Mouse (Mus musculus) ES-CJ7 (cell line): ENCODE data around the gene Bola1.
A peak's percentile ranks its signal among the peaks of the same experiment; 100 is the strongest.
"Not testable (repeated sequence)": the region's sequence is repeated elsewhere in the genome, so short reads cannot be mapped to it uniquely, and the experiment has no call there.

ENCODE experiments used
- DNase-seq: peaks from one replicate; pipeline ENCODE4 v3.0.0; 2011; ENCODE audit warnings: low read depth, low spot score

The Bola1 gene

DNA sequence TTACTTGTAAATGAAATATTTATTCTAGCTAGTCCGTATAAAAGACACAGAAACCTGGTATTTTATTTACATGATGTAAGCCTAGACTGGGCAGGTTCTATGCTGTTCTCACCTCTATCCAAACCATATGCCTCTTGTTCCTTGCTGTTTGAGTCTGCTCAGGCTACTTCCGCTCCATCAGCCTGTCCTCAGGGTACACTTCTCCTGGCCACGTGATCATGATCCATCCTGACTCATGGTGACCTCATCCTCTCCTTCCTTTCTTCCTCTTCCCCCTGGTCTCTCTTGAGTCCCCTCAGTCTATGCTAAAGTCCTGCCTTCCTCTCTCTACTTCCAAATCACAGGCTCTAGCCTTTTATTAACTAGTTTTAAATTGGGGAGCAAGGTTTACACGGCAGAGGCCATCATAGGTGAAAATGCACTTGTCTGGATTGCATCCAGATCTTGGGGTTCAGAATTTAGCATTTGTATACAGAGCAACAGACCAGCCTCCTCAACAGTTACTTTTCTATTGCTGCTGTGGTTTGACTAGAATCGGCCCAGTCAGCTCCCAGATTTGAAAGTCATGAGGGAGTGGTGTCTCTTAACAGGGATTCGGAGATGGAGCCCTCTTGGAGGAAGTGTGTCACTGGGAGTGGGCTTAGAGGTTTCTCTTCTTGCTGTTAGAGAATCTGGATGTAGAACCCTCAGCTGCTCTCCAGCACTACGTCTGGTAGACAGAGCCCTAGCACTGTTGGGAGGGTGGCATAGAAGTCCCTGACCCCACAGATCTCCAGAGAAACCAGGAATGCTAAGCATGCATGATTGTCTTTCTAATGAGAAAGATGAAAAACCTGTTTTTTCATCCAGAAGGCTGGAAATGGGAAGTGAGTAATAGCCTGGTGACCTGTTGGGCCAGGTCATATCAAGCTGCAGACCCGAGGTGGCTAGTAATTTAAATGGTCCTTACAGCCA is 7.5 kb upstream of the Bola1 start:
- no peak for DNase-seq

GRCm38 (mm10) chr3:96225421-96225820 is 5.9 kb upstream of the Bola1 start:
- no peak for DNase-seq

DNA sequence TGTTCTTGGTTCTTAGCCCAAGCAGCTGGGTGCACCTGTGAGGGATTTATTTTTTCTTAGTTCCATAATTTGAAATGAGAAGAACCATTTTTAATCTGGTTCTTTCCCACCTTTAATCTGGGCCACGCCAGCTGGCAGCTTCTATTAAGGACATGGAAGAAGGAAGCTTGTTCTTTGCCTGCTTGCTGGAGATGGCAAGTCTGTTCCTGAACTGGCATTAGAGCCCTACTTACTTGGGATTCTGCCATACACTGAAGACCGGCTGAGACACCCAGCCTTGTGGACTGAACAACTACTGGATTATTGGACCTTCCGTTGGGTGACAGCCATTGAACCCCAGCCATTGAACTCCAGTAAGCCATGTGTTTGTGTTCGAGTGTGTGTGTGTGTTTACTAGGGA is 3.3 kb upstream of the Bola1 start:
- DNase-seq, result no peak

- DNase-seq, result no peak
These were observed 2.1 kb upstream of the Bola1 start for GRCm38 (mm10) chr3:96221640-96222038.

- peak; percentile 96 for DNase-seq
These were observed 1.5 kb upstream of the Bola1 start, which contains the start of the genes Hist2h2ac and Hist2h2be for GRCm38 (mm10) chr3:96220765-96221639. Hist2h2ac (minus strand) TSS chr3:96220880. Hist2h2be (plus strand) TSS chr3:96221119.

DNA sequence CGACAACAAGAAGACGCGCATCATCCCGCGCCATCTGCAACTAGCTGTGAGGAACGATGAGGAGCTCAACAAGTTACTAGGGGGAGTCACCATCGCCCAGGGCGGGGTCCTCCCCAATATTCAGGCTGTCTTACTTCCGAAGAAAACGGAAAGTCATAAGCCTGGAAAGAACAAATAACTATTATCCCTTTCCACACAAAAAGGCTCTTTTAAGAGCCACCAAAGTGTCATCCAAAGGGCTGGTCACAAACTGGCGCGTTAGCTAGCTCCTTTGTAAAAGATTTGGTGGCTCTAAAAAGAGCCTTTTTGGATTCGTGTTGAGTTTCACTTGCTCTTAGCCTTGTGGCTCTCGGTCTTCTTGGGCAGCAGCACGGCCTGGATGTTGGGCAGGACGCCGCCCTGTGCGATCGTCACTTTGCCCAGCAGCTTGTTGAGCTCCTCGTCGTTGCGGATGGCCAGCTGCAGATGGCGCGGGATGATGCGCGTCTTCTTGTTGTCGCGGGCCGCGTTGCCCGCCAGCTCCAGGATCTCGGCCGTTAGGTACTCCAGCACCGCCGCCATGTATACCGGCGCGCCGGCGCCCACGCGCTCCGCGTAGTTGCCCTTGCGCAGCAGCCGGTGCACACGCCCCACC is 739 bp upstream of the Bola1 start:
- peak; percentile 76 for DNase-seq

DNA sequence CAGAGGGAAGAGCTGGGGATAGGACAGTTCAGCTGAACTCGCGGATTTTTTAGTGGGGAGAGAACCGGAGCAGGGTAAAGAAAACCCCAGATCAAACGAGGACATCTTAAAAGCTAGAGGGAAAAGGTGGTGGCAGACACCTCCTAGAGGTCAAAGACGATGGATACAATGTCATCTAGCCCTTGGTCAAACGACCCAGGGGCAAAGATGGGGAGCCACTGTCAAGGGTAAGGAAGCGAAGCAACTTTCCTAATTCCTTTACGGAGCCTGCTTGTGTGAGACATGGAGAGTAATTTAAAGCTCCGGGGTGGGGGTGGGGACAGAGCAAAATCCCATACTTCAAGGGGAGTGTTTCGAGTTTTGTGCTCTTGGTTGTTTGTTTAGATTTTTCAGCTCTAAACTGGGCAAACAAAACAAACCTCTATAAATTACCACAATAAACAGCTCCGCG is 293 bp downstream of the Bola1 start:
- DNase-seq, result peak; percentile 74

- peak; percentile 45 for DNase-seq
These were observed 10.3 kb downstream of the Bola1 start for GRCm38 (mm10) chr3:96209242-96209641.

DNA sequence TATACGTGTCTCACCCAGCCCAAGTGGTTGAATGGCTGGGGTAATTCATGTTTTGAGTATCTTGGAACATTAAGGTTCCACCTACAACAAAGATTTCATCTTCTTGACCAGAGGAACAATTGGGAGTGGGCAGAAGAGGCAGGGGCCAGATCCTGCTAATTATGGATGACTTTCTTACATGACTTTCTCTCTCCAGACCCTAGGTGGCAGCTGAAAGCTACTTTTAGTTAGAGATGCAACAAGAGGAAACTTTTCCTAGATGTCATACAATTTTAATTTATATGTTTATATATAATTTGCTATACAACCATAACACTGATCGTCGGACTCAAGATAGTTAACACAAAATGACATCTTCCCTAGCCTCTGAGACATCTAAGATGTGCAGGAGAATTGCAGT is 11.7 kb downstream of the Bola1 start:
- DNase-seq, result no peak

- no peak for DNase-seq
These were observed 19.8 kb downstream of the Bola1 start for GRCm38 (mm10) chr3:96199731-96200130.

GRCm38 (mm10) chr3:96198601-96199251 is 20.8 kb downstream of the Bola1 start:
- DNase-seq, result not testable (repeated sequence)

DNA sequence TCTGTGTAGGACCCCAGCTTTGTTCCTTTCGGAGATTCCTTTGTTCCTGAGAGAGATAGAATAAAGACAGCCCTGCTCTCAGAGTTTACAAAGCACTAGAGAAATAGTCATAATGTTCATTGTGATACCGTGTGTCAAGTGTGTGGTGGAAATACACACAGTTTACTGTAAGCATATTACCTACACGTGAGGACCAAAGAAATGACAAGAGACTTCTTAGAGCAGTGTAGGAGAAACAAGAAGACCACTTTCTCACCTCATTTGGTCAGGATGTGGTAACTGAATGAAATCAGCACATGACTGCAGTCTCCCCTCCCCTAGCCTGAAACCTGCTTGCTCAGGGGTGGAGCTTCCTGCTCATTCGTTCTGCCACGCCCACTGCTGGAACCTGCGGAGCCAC is 21.3 kb downstream of the Bola1 start:
- DNase-seq, result peak; percentile 57

DNA sequence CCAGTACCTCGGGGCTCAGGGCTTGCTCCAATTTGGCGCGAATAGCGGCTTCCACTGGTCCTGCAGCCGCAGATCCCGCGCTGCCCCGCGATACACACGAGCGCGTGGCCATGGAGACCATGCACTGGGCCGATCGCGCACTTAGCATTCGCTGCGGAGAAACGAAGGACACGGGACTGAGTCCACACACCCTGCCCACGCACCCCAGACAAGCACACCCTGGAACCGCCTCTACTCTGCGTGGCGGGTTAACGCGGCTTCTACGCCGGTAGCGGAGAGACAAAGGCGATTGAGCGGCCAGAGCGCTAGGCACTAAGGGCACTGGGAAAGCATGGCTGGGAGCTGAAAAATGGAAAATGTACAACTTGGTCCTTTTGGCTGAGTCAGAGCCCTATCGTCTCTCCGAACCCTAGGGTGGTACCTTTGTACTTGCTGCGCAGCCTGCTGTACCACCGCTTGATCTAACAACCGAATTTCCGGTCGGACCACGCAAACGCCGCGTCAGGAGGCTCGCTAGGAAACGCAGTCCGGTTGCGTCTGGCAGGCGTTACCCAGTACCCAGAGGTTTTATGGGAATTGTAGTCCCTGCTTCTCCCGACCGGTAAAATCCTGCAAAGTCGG is 22.3 kb downstream of the Bola1 start:
- DNase-seq, result peak; percentile 92

DNA sequence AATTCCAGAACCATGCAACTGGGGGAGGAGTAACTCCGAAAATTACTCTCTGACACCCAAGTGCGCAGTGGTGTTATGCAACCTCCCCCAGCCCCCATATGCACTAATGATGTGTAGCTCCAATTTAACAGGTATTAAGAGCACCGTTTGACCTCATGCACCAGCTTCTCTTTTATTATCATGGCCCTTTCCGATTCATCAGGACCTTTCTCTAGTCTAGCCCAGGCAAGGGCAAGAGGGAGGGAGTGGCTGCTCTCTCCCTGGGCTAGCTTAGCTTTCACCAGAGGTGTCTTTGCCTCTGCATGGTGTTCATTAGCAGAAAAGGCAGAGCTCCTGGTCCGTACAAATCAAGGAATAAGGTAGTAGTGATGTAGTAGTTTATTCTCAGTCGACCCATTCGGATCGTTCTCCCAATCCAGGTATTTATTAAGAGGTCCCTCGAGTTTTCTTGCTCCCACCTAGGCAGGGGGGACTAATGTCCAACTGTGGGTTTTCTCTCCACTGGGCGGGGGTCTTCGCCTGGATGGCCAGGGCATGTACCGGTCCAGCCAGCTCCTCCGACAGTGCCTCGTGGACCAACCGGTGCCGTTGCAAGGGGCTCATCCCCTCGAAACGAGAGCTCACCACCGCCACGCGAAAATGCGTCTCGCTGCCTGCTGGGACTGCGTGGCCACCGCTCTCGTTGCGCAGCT is 22.9 kb downstream of the Bola1 start:
- DNase-seq, result peak; percentile 25

- DNase-seq, result no peak
These were observed 23.7 kb downstream of the Bola1 start for GRCm38 (mm10) chr3:96195616-96196313.

- no peak for DNase-seq
These were observed 24.5 kb downstream of the Bola1 start for GRCm38 (mm10) chr3:96194966-96195365.

- no peak for DNase-seq
These were observed 26.5 kb downstream of the Bola1 start for GRCm38 (mm10) chr3:96192977-96193376.

DNA sequence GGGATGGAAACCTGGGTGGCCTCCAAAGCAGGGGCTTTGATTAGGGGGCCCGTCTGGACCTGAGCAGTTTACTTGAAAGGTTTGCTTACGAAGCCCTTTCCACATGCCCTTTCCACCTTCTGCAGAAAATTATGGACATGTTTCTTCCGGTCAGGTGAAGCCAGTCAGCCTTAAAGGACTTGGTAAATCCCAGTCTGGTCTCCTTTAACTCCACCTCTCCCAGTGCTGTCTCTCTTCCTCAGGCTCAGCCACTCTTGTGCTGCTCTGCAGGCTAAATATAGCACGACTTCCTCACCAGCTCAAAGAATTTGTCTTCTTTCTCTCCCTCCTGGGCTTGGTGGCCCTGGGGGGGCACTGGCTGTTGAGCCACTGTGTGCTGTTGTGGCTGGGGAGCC is 37.1 kb downstream of the Bola1 start:
- no peak for DNase-seq
